Mouse (Mus musculus): ENCODE data around the gene Zfp984. TPM values are rescaled to one million over a fixed set of nuclear protein-coding genes. Genes with fewer than 3 reads are reported as not detected.
A peak's percentile ranks its signal among the peaks of the same experiment; 100 is the strongest.
"Not testable (repeated sequence)": the region's sequence is repeated elsewhere in the genome, so short reads cannot be mapped to it uniquely, and the experiment has no call there.

The Zfp984 gene
- polyA plus RNA-seq (2012; rRNA removed): 0.30 and 0.70 TPM in 2 replicates

GRCm38 (mm10) chr4:147809292-147809965, at the start of gene Zfp984:
TSS of gene Zfp984 (minus strand) at chr4:147809788.
- H3K36me3 ChIP-seq (ENCODE audit: control insufficient read depth, insufficient read depth, low read length); H3K27me3 ChIP-seq (replicated peaks; ENCODE audit: control insufficient read depth, insufficient read depth, low read length); H3K4me1 ChIP-seq (ENCODE audit: control insufficient read depth, insufficient read depth, low read length): not testable (repeated sequence)
- Histone ChIP-seq H3K4me3 (ENCODE audit: insufficient read depth, low read depth, low read length) (peak within 1 kb of the TSS; percentile 62), H3K27ac (ENCODE audit: insufficient read depth, low read depth, low read length) (peak within 1 kb of the TSS; percentile 13; the same call in 1 of the 2 replicates)
- WGBS: 11% methylated on average over 15 of the region's 15 CpGs
- DNase-seq: peak; percentile 68

- Histone ChIP-seq H3K27me3 (replicated peaks; ENCODE audit: control insufficient read depth, insufficient read depth, low read length) (no peaks in the 10 kb centered on the region), H3K4me1 (ENCODE audit: control insufficient read depth, insufficient read depth, low read length) (peaks cover 9% of the 10 kb centered on the region; the same call in 1 of the 2 replicates), H3K27ac (ENCODE audit: insufficient read depth, low read depth, low read length) (no peak overlapping the region), H3K36me3 (ENCODE audit: control insufficient read depth, insufficient read depth, low read length) (no peaks in the 10 kb centered on the region), H3K4me3 (ENCODE audit: insufficient read depth, low read depth, low read length) (no peak overlapping the region)
- TF ChIP-seq POLR2A (IDR thresholded peaks at IDR 0.05; ENCODE audit: low read depth, low read length) (no peak), CTCF (conservative IDR thresholded peaks at IDR 0.05; ENCODE audit: insufficient read depth, insufficient read length, low read depth, low read length) (no peak)
- WGBS: 75% methylated on average over 2 of the region's 2 CpGs
- DNase-seq: no peak
Measured at GRCm38 (mm10) chr4:147850776-147851175, 41.2 kb upstream of the Zfp984 start.

DNA sequence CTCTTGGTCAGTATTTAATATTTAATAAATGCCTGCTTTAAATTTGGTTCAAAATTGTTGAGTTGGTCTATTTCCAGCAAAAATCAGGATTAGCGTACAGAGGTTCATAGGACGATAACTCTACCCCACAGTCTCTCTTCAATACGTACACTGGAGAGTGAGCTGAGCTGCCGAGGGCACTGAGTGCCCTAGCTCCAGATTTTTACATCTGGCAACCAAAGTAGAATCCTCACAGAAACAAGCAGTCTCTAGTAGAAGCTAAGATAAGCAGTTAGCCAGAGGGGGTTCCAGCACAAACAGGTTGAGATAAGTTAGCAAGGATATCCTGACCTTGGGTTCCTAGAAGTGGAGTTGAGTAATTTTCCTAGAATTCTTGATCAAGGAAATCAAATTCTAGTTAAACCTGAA, 39.0 kb upstream of the Zfp984 start:
- Histone ChIP-seq H3K27me3 (replicated peaks; ENCODE audit: control insufficient read depth, insufficient read depth, low read length) (no peaks in the 10 kb centered on the region), H3K4me1 (ENCODE audit: control insufficient read depth, insufficient read depth, low read length) (peaks cover 9% of the 10 kb centered on the region; the same call in 1 of the 2 replicates), H3K4me3 (ENCODE audit: insufficient read depth, low read depth, low read length) (peak overlapping the region; percentile 100), H3K36me3 (ENCODE audit: control insufficient read depth, insufficient read depth, low read length) (peaks cover 4% of the 10 kb centered on the region), H3K27ac (ENCODE audit: insufficient read depth, low read depth, low read length) (peak overlapping the region; percentile 82)
- WGBS: 1% methylated on average over 4 of the region's 4 CpGs
- no peak for TF ChIP-seq CTCF (conservative IDR thresholded peaks at IDR 0.05; ENCODE audit: insufficient read depth, insufficient read length, low read depth, low read length)
- no peak for TF ChIP-seq POLR2A (IDR thresholded peaks at IDR 0.05; ENCODE audit: low read depth, low read length)
- DNase-seq: no peak

- Histone ChIP-seq H3K36me3 (ENCODE audit: control insufficient read depth, insufficient read depth, low read length) (peaks cover 4% of the 10 kb centered on the region), H3K4me3 (ENCODE audit: insufficient read depth, low read depth, low read length) (peak within 1 kb of the TSS; percentile 100), H3K27me3 (replicated peaks; ENCODE audit: control insufficient read depth, insufficient read depth, low read length) (no peaks in the 10 kb centered on the region), H3K27ac (ENCODE audit: insufficient read depth, low read depth, low read length) (peak within 1 kb of the TSS; percentile 82), H3K4me1 (ENCODE audit: control insufficient read depth, insufficient read depth, low read length) (peaks cover 9% of the 10 kb centered on the region; the same call in 1 of the 2 replicates)
- peak; percentile 94 for DNase-seq
- WGBS: 2% methylated on average over 23 of the region's 23 CpGs
- TF ChIP-seq POLR2A (IDR thresholded peaks at IDR 0.05; ENCODE audit: low read depth, low read length): no peak
Measured at GRCm38 (mm10) chr4:147847614-147848583, 38.3 kb upstream of the Zfp984 start, which contains the start of gene Zfp933. TSS of gene Zfp933 (minus strand) at chr4:147848366.

GRCm38 (mm10) chr4:147842871-147843270, 33.3 kb upstream of the Zfp984 start:
- H3K27me3 ChIP-seq (replicated peaks; ENCODE audit: control insufficient read depth, insufficient read depth, low read length): no peaks in the 10 kb centered on the region
- 0 out of 2 replicates have a peak, but pooled peaks cover 4% of the 10 kb centered on the region for H3K4me1 ChIP-seq (ENCODE audit: control insufficient read depth, insufficient read depth, low read length)
- no peak overlapping the region for H3K27ac ChIP-seq (ENCODE audit: insufficient read depth, low read depth, low read length)
- H3K36me3 ChIP-seq (ENCODE audit: control insufficient read depth, insufficient read depth, low read length): peaks cover 12% of the 10 kb centered on the region
- 98% methylated on average over 3 of the region's 3 CpGs for WGBS
- no peak for DNase-seq
- no peak for TF ChIP-seq POLR2A (IDR thresholded peaks at IDR 0.05; ENCODE audit: low read depth, low read length)
- TF ChIP-seq CTCF (conservative IDR thresholded peaks at IDR 0.05; ENCODE audit: insufficient read depth, insufficient read length, low read depth, low read length): no peak
- H3K4me3 ChIP-seq (ENCODE audit: insufficient read depth, low read depth, low read length): no peak overlapping the region

DNA sequence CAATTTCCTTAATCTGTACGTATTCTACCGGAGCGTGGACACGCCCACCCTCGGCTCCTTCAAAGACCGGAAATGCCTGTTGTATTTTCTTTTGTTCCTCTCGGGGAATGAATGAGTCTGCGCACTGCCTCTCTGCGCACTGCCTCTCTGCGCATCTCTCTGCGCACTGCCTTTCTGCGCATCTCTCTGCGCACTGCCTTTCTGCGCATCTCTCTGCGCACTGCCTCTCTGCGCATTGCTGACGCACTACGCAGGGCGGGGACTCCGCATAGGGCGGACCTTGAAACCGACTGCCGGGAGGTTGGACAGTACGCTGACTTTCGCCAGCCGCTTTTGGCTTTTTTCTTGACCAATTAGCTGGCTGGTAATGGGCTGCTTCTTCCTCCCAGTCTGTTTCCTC, 29.7 kb upstream of the Zfp984 start:
- not testable (repeated sequence) for H3K4me1 ChIP-seq (ENCODE audit: control insufficient read depth, insufficient read depth, low read length); H3K27ac ChIP-seq (ENCODE audit: insufficient read depth, low read depth, low read length); H3K4me3 ChIP-seq (ENCODE audit: insufficient read depth, low read depth, low read length); H3K27me3 ChIP-seq (replicated peaks; ENCODE audit: control insufficient read depth, insufficient read depth, low read length)
- H3K36me3 ChIP-seq (ENCODE audit: control insufficient read depth, insufficient read depth, low read length): peaks cover 12% of the 10 kb centered on the region
- peak; percentile 17 for DNase-seq
- WGBS: 99% methylated on average over 22 of the region's 26 CpGs

DNA sequence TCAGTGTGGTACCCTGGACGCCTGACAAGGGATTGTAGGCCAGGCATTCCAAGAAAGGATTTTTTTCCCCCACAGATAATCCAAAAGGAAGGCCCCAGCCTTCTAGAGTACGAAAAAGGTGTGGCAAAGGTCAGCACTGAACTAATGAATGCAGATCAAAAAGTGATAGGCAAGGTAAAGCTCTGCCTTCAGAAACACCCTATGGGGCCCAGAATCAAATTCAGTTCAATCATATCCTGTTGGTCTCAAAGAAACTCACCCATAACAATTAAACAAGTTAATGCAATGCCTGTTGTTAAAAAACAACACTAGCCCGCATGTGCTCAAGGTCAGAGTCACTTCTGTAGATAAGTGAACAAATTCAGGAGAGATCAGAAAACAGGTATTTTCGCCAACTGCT, 14.8 kb upstream of the Zfp984 start:
- Histone ChIP-seq H3K27me3 (replicated peaks; ENCODE audit: control insufficient read depth, insufficient read depth, low read length) (no peaks in the 10 kb centered on the region), H3K4me3 (ENCODE audit: insufficient read depth, low read depth, low read length) (no peak overlapping the region), H3K36me3 (ENCODE audit: control insufficient read depth, insufficient read depth, low read length) (peaks cover 23% of the 10 kb centered on the region), H3K4me1 (ENCODE audit: control insufficient read depth, insufficient read depth, low read length) (no peaks in the 10 kb centered on the region), H3K27ac (ENCODE audit: insufficient read depth, low read depth, low read length) (no peak overlapping the region)
- 99% methylated on average over 4 of the region's 4 CpGs for WGBS
- no peak for DNase-seq
- TF ChIP-seq CTCF (conservative IDR thresholded peaks at IDR 0.05; ENCODE audit: insufficient read depth, insufficient read length, low read depth, low read length) (no peak), POLR2A (IDR thresholded peaks at IDR 0.05; ENCODE audit: low read depth, low read length) (no peak)

GRCm38 (mm10) chr4:147821414-147821813, 11.8 kb upstream of the Zfp984 start:
- DNase-seq; H3K27ac ChIP-seq (ENCODE audit: insufficient read depth, low read depth, low read length); H3K4me3 ChIP-seq (ENCODE audit: insufficient read depth, low read depth, low read length); H3K4me1 ChIP-seq (ENCODE audit: control insufficient read depth, insufficient read depth, low read length); H3K27me3 ChIP-seq (replicated peaks; ENCODE audit: control insufficient read depth, insufficient read depth, low read length): not testable (repeated sequence)
- peaks cover 12% of the 10 kb centered on the region for H3K36me3 ChIP-seq (ENCODE audit: control insufficient read depth, insufficient read depth, low read length)
- 86% methylated on average over 3 of the region's 3 CpGs for WGBS

GRCm38 (mm10) chr4:147819659-147820058, 10.1 kb upstream of the Zfp984 start:
- not testable (repeated sequence) for DNase-seq; H3K27ac ChIP-seq (ENCODE audit: insufficient read depth, low read depth, low read length); H3K4me1 ChIP-seq (ENCODE audit: control insufficient read depth, insufficient read depth, low read length); H3K36me3 ChIP-seq (ENCODE audit: control insufficient read depth, insufficient read depth, low read length); H3K27me3 ChIP-seq (replicated peaks; ENCODE audit: control insufficient read depth, insufficient read depth, low read length); H3K4me3 ChIP-seq (ENCODE audit: insufficient read depth, low read depth, low read length)
- WGBS: 86% methylated on average over 7 of the region's 7 CpGs

Measured in kidney, adult 2 months (tissue).